Mouse (Mus musculus): Measurements from ENCODE around the gene Drc1.
A peak's percentile ranks its signal among the peaks of the same experiment; 100 is the strongest.

Drc1 gene

GRCm38 (mm10) chr5:30287106-30287882 is 6.1 kb downstream of the Drc1 start:
- no peak for DNase-seq (ENCODE audit: low spot score in 2 of 2)

- DNase-seq (ENCODE audit: low spot score in 2 of 2), result no peak
These were observed 59.6 kb downstream of the Drc1 start for GRCm38 (mm10) chr5:30340815-30341214.

- DNase-seq (ENCODE audit: low spot score in 2 of 2), result peak in 1 of 2 experiments; percentile 40
These were observed 60.6 kb downstream of the Drc1 start for GRCm38 (mm10) chr5:30341601-30342365.

- DNase-seq (ENCODE audit: low spot score in 2 of 2), result no peak
These were observed 61.4 kb downstream of the Drc1 start for GRCm38 (mm10) chr5:30342601-30343015.

- peak; percentile 69 to 86 for DNase-seq (ENCODE audit: low spot score in 2 of 2)
These were observed 61.9 kb downstream of the Drc1 start for GRCm38 (mm10) chr5:30343107-30343506.

GRCm38 (mm10) chr5:30343886-30344285 is 62.7 kb downstream of the Drc1 start:
- DNase-seq (ENCODE audit: low spot score in 2 of 2), result no peak

- DNase-seq (ENCODE audit: low spot score in 2 of 2), result peak; percentile 73 to 82
These were observed 72.4 kb downstream of the Drc1 start for GRCm38 (mm10) chr5:30353605-30354004.

- DNase-seq (ENCODE audit: low spot score in 2 of 2), result peak in 1 of 2 experiments; percentile 38
These were observed 73.9 kb downstream of the Drc1 start for GRCm38 (mm10) chr5:30355114-30355513.

GRCm38 (mm10) chr5:30355559-30356159 is 74.5 kb downstream of the Drc1 start:
- no peak for DNase-seq (ENCODE audit: low spot score in 2 of 2)

- no peak for DNase-seq (ENCODE audit: low spot score in 2 of 2)
These were observed 75.5 kb downstream of the Drc1 start for GRCm38 (mm10) chr5:30356647-30357046.

- DNase-seq (ENCODE audit: low spot score in 2 of 2), result no peak
These were observed 77.4 kb downstream of the Drc1 start for GRCm38 (mm10) chr5:30358436-30359099.

GRCm38 (mm10) chr5:30367405-30367804 is 86.2 kb downstream of the Drc1 start:
- DNase-seq (ENCODE audit: low spot score in 2 of 2), result no peak

GRCm38 (mm10) chr5:30369426-30369825 is 88.2 kb downstream of the Drc1 start:
- peak; percentile 53 to 58 for DNase-seq (ENCODE audit: low spot score in 2 of 2)

GRCm38 (mm10) chr5:30382876-30383275 is 101.7 kb downstream of the Drc1 start:
- no peak for DNase-seq (ENCODE audit: low spot score in 2 of 2)

- no peak for DNase-seq (ENCODE audit: low spot score in 2 of 2)
These were observed 106.5 kb downstream of the Drc1 start for GRCm38 (mm10) chr5:30387726-30388125.

- DNase-seq (ENCODE audit: low spot score in 2 of 2), result no peak
These were observed 108.6 kb downstream of the Drc1 start for GRCm38 (mm10) chr5:30389836-30390235.

- peak; percentile 34 to 80 for DNase-seq (ENCODE audit: low spot score in 2 of 2)
These were observed 110.3 kb downstream of the Drc1 start for GRCm38 (mm10) chr5:30391473-30391872.

GRCm38 (mm10) chr5:30400521-30400920 is 119.3 kb downstream of the Drc1 start:
- no peak for DNase-seq (ENCODE audit: low spot score in 2 of 2)

- no peak for DNase-seq (ENCODE audit: low spot score in 2 of 2)
These were observed 120.0 kb downstream of the Drc1 start for GRCm38 (mm10) chr5:30401165-30401564.

GRCm38 (mm10) chr5:30406876-30407275 is 125.7 kb downstream of the Drc1 start:
- peak; percentile 17 to 20 for DNase-seq (ENCODE audit: low spot score in 2 of 2)

- no peak for DNase-seq (ENCODE audit: low spot score in 2 of 2)
These were observed 130.3 kb downstream of the Drc1 start for GRCm38 (mm10) chr5:30411524-30411923.

GRCm38 (mm10) chr5:30415381-30415780 is 134.2 kb downstream of the Drc1 start:
- no peak for DNase-seq (ENCODE audit: low spot score in 2 of 2)

Data from thymus, postnatal 10 days (tissue).